Mouse (Mus musculus): Measurements from ENCODE around the gene Gdpd1. TPM values are rescaled to one million over a fixed set of nuclear protein-coding genes. Genes with fewer than 3 reads are reported as not detected.

The Gdpd1 gene
- total RNA-seq (2012; rRNA removed) = 2.6 and 5.0 TPM in 2 replicates

DNA sequence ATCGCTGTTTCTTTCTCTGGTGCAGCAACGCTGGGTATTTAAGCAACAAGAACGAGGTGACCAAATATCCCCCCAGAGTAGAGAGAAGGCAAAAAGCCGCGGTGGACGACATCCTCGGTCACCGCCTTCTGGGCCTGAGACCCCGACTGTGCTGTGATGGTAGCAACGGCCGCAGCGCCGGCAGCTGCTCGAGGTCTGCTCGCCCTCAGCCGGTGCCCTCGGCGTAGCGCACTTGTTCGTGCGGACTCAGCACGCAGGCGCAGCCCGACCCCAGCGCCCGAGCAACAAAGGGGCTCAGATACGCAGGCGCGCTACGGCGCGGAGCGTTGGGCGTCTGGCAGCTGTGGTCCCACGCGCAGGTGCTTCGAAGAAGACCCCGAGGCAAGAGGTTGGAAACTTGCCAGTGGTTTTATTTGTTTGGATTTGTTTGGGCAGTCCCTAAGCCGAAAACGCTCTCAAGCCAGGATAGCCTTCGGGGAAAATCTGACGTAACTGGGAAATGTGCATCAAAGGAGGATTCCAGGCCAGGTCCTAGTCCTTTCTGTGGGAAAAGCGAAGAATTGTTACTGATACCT is at the start of gene Gdpd1:
Gene Gdpd1 (minus strand): TSS at position 197 of the 575 bp plus-strand sequence.
- Histone ChIP-seq H3K27ac (ENCODE audit: insufficient read depth, low read depth, low read length, poor library complexity, severe bottlenecking) (no peak within 1 kb of the TSS), H3K9me3 (ENCODE audit: control insufficient read depth, insufficient read depth, low read depth, low read length) (no peaks in the 10 kb centered on the region), H3K4me3 (ENCODE audit: insufficient read depth in 1 of 2, low read depth in 1 of 2, low read length in 2 of 2, poor library complexity in 1 of 2, severe bottlenecking in 1 of 2) (peak within 1 kb of the TSS; percentile 64 to 69), H3K4me1 (ENCODE audit: control insufficient read depth in 2 of 2, insufficient read depth in 2 of 2, low read length in 2 of 2, poor library complexity in 1 of 2) (no peaks in the 10 kb centered on the region; a peak in 1 of 4 replicates), H3K9ac (ENCODE audit: insufficient read depth, low read depth, low read length, poor library complexity, severe bottlenecking) (peak within 1 kb of the TSS; percentile 59), H3K36me3 (ENCODE audit: control insufficient read depth, insufficient read depth, low read length, poor library complexity, severe bottlenecking) (peaks cover 8% of the 10 kb centered on the region)
- TF ChIP-seq ZNF384 (IDR thresholded peaks at IDR 0.05; ENCODE audit: low read depth, low read length) (no peak), ZC3H11A (IDR thresholded peaks at IDR 0.05; ENCODE audit: borderline replicate concordance, low read depth, low read length) (no peak), CHD2 (IDR thresholded peaks at IDR 0.05; ENCODE audit: low read depth, low read length) (no peak), HCFC1 (IDR thresholded peaks at IDR 0.05; ENCODE audit: borderline replicate concordance, insufficient read depth, low read length) (no peak), MAFK (IDR thresholded peaks at IDR 0.05; ENCODE audit: insufficient read depth, low read depth, low read length) (no peak)
- peak; percentile 83 for DNase-seq (ENCODE audit: low read depth, low spot score)
- in situ Hi-C loops (cut with MboI; ENCODE audit: low sequenced_read_pairs in 2 of 2, unreplicated experiment in 2 of 2) = no loop called here

DNA sequence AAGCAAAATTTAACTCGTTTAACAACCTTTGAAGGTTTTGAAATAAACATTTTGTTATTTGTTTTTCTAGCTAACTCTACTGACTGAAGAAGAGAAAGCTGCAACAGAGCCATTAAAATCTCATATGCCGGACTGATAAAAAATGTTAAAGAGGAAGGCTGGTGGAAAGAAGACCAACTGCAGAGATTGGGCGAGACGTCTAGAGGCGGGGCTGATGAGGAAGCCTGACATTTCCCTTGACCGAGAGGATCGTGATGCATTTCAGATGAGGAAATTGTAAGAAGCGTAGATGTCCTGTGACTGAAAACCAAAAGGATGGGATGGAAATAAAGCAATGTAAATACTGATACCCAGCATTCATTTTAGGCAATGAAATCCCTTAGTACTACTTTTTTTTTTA is 48.0 kb upstream of the Gdpd1 start:
- DNase-seq (ENCODE audit: low read depth, low spot score) = no peak
- H3K36me3 ChIP-seq (ENCODE audit: control insufficient read depth, insufficient read depth, low read length, poor library complexity, severe bottlenecking) = peaks cover 10% of the 10 kb centered on the region
- in situ Hi-C loops (cut with MboI; ENCODE audit: low sequenced_read_pairs in 2 of 2, unreplicated experiment in 2 of 2) = no loop called here

DNA sequence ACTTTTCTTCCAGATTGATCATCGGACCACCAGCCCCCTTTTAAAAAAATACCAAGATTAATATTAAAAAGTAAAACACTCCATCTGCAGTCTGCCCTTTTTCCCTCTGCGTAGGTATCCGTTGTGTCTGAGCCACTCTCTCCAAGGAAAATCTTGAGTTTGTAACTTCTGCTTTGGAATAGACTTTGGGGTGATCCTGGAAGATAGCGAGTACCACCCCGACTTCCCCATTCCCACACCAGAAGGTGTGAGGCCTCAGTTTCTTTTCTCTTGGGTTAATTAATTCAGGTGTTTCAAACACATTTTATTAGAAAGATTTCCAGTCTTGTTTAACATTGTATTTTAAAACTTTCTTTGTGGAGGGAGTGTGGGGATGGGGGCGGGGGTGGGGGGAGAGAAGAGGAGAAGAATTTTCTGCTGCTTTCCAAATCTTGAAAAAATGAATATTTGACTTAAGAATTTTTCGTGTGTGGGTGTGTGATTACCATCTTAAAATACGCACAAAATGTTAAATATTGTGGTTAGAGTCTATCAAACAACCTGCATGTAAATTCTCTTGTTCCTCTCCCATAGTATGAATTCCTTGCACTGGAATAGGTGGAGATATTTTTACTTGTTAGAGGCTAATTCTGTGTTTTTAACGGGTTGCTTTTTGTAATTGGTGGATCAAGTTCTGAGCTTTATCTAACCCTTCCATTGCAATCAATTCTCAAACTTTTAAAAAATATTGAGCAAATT is 36.5 kb upstream of the Gdpd1 start:
- DNase-seq (ENCODE audit: low read depth, low spot score) = no peak
- Histone ChIP-seq H3K9me3 (ENCODE audit: control insufficient read depth, insufficient read depth, low read depth, low read length) (no peaks in the 10 kb centered on the region), H3K4me3 (ENCODE audit: insufficient read depth in 1 of 2, low read depth in 1 of 2, low read length in 2 of 2, poor library complexity in 1 of 2, severe bottlenecking in 1 of 2) (peak overlapping the region; percentile 92 to 94), H3K9ac (ENCODE audit: insufficient read depth, low read depth, low read length, poor library complexity, severe bottlenecking) (peak overlapping the region; percentile 98; the same call in 1 of the 2 replicates), H3K27ac (ENCODE audit: insufficient read depth, low read depth, low read length, poor library complexity, severe bottlenecking) (no peak overlapping the region; the same call in 1 of the 2 replicates), H3K4me1 (ENCODE audit: control insufficient read depth in 2 of 2, insufficient read depth in 2 of 2, low read length in 2 of 2, poor library complexity in 1 of 2) (peaks cover 0 to 9% of the 10 kb centered on the region in 2 experiments; a peak in 1 of 4 replicates), H3K36me3 (ENCODE audit: control insufficient read depth, insufficient read depth, low read length, poor library complexity, severe bottlenecking) (peaks cover 2% of the 10 kb centered on the region; the same call in 1 of the 2 replicates)
- in situ Hi-C loops (cut with MboI; ENCODE audit: low sequenced_read_pairs in 2 of 2, unreplicated experiment in 2 of 2) = no loop called here
- TF ChIP-seq ZC3H11A (IDR thresholded peaks at IDR 0.05; ENCODE audit: borderline replicate concordance, low read depth, low read length) (no peak), HCFC1 (IDR thresholded peaks at IDR 0.05; ENCODE audit: borderline replicate concordance, insufficient read depth, low read length) (no peak)

More for the DNA sequence above, 48.0 kb upstream of the Gdpd1 start:
- Histone ChIP-seq H3K4me1 (ENCODE audit: control insufficient read depth in 2 of 2, insufficient read depth in 2 of 2, low read length in 2 of 2, poor library complexity in 1 of 2) (no peaks in the 10 kb centered on the region), H3K9me3 (ENCODE audit: control insufficient read depth, insufficient read depth, low read depth, low read length) (no peaks in the 10 kb centered on the region), H3K4me3 (ENCODE audit: insufficient read depth in 1 of 2, low read depth in 1 of 2, low read length in 2 of 2, poor library complexity in 1 of 2, severe bottlenecking in 1 of 2) (no peak overlapping the region), H3K9ac (ENCODE audit: insufficient read depth, low read depth, low read length, poor library complexity, severe bottlenecking) (no peak overlapping the region), H3K27ac (ENCODE audit: insufficient read depth, low read depth, low read length, poor library complexity, severe bottlenecking) (no peak overlapping the region)
- TF ChIP-seq ZC3H11A (IDR thresholded peaks at IDR 0.05; ENCODE audit: borderline replicate concordance, low read depth, low read length) (no peak), MAFK (IDR thresholded peaks at IDR 0.05; ENCODE audit: insufficient read depth, low read depth, low read length) (no peak), HCFC1 (IDR thresholded peaks at IDR 0.05; ENCODE audit: borderline replicate concordance, insufficient read depth, low read length) (no peak), ZNF384 (IDR thresholded peaks at IDR 0.05; ENCODE audit: low read depth, low read length) (no peak), CHD2 (IDR thresholded peaks at IDR 0.05; ENCODE audit: low read depth, low read length) (no peak)

DNA sequence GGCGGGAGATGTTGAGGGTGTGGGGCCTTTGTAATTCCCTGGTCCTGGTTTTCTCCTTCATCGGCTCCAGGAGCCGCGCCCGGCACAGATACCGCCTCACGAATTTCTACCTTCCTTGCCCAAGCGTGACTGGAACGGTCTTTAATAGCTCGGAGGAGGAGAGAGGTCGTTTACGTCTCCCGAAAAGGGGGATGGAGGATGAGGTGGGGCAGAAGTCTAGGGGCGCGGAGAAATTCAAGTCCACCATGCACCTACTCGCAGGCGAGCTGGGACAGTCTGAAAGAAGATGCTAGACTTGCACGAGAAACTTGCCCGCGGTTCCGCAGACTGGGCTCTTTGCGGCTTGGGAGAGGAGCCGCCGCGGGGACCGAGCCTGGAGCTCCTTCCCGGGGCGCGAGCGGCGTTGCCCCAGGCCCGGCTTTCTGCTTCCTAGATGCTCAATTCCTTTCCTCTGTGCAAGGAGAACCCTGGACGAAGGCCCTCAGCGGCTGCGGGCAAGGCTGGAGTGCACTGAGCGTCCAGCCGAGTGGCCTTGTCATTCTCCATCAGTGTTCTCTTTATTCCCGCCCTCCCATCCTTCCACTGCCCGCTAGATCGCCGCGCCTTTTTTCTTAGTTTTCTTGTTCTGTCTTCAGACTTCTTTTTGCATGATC is 35.8 kb upstream of the Gdpd1 start:
- no peaks in the 10 kb centered on the region for H3K9me3 ChIP-seq (ENCODE audit: control insufficient read depth, insufficient read depth, low read depth, low read length)
- in situ Hi-C loops (cut with MboI; ENCODE audit: low sequenced_read_pairs in 2 of 2, unreplicated experiment in 2 of 2) = no loop called here
- H3K27ac ChIP-seq (ENCODE audit: insufficient read depth, low read depth, low read length, poor library complexity, severe bottlenecking) = peak overlapping the region; percentile 91
- DNase-seq (ENCODE audit: low read depth, low spot score) = no peak
- TF ChIP-seq ZNF384 (IDR thresholded peaks at IDR 0.05; ENCODE audit: low read depth, low read length) (no peak), ZC3H11A (IDR thresholded peaks at IDR 0.05; ENCODE audit: borderline replicate concordance, low read depth, low read length) (no peak), MAFK (IDR thresholded peaks at IDR 0.05; ENCODE audit: insufficient read depth, low read depth, low read length) (no peak), CHD2 (IDR thresholded peaks at IDR 0.05; ENCODE audit: low read depth, low read length) (no peak), HCFC1 (IDR thresholded peaks at IDR 0.05; ENCODE audit: borderline replicate concordance, insufficient read depth, low read length) (no peak)
- H3K4me1 ChIP-seq (ENCODE audit: control insufficient read depth in 2 of 2, insufficient read depth in 2 of 2, low read length in 2 of 2, poor library complexity in 1 of 2) = peaks cover 0 to 9% of the 10 kb centered on the region in 2 experiments; a peak in 1 of 4 replicates
- H3K4me3 ChIP-seq (ENCODE audit: insufficient read depth in 1 of 2, low read depth in 1 of 2, low read length in 2 of 2, poor library complexity in 1 of 2, severe bottlenecking in 1 of 2) = peak overlapping the region; percentile 92 to 94
- H3K9ac ChIP-seq (ENCODE audit: insufficient read depth, low read depth, low read length, poor library complexity, severe bottlenecking) = peak overlapping the region; percentile 98
- peaks cover 2% of the 10 kb centered on the region; the same call in 1 of the 2 replicates for H3K36me3 ChIP-seq (ENCODE audit: control insufficient read depth, insufficient read depth, low read length, poor library complexity, severe bottlenecking)
